Mouse (Mus musculus) lung, adult 2 months (tissue): ENCODE results near the gene Stx16. TPM values are rescaled to one million over a fixed set of nuclear protein-coding genes. Genes with fewer than 3 reads are reported as not detected.

Experiments
- DNase-seq: peaks from one replicate; pipeline ENCODE4 v3.0.0; 2022
- H3K4me1 ChIP-seq: fragments of 200-500 bp; 2 replicates; pipeline ENCODE4 v1.6.1; 2011; ENCODE audit warnings: low read length; ENCODE audit not compliant: control insufficient read depth, insufficient read depth
- H3K4me3 ChIP-seq: fragments of 200-500 bp; replicated peaks from 2 replicates; pipeline ENCODE3; 2011; ENCODE audit warnings: low read depth, mild to moderate bottlenecking, control low read depth, low read length; ENCODE audit errors: extremely low read depth
- CTCF ChIP-seq: fragments of 200-500 bp; IDR thresholded peaks from 2 replicates; pipeline ENCODE4 v1.5.1; 2011; ENCODE audit warnings: mild to moderate bottlenecking, low read length, control low read depth; ENCODE audit not compliant: insufficient read depth
- POLR2A ChIP-seq: fragments of 200-500 bp; IDR thresholded peaks from 2 replicates; pipeline ENCODE4 v1.6.1; 2011; ENCODE audit warnings: low read depth, mild to moderate bottlenecking, control low read depth, low read length, borderline replicate concordance; ENCODE audit errors: extremely low read depth
- WGBS: fragments of 180-500 bp; shearing (Covaris S2); methylation state at CpG from one replicate; pipeline ENCODE4 v1.1.7; 2018; 5-methylcytosine and 5-hydroxymethylcytosine counted together
- polyA plus RNA-seq: library from polyadenylated mRNA; depleted of rRNA; stranded (reverse); fragments of >200 nt; gene quantifications from 2 replicates; pipeline ENCODE4 v1.2.3, GENCODE M21; 2012

Gene Stx16
- polyA plus RNA-seq, 1 experiment: 43.1 TPM

DNA sequence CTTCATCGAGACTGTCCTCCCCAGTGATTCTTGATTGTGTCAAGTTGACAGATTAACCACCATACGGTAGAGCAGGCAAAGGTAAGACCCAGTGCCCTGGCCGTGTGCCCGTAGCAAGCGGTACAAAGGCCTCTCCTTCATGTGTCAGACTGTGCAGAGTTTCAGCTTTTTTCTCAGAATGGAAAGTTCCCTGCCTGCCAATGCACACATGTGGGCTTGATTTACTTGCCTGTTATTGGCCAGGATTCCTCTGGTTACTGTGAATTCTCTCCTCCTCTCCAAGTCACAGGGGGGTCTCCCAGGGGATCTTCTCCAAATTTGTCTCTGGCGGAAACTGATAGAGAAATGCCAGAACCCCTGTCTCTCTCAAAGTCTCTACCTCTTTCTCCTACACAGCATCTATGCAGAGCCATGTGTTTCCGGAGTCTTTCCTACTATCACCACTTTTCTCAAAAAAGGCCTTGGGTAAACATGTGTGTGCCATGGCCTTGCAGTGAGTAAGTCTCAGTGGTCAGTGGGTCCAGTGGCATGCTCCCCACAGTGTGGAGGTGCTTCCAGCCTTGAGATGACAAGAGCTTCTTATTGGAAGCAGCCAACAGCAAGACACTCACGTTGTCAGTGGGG lies 17.7 kb upstream of the Stx16 start:
- Histone ChIP-seq H3K4me3 (no peak overlapping the region), H3K4me1 (no peaks in the 10 kb centered on the region)
- 73% methylated on average over 8 of the region's 8 CpGs for WGBS
- no peak for DNase-seq
- TF ChIP-seq CTCF (no peak), POLR2A (no peak)

- TF ChIP-seq POLR2A: no peak
- no peak for TF ChIP-seq CTCF
- H3K4me3 ChIP-seq: no peak overlapping the region
- no peak for DNase-seq
- no peaks in the 10 kb centered on the region for H3K4me1 ChIP-seq
- WGBS: 89% methylated on average over 13 of the region's 13 CpGs
Measured at GRCm38 (mm10) chr2:174059591-174060385, 16.3 kb upstream of the Stx16 start.

GRCm38 (mm10) chr2:174061219-174061618 lies 14.9 kb upstream of the Stx16 start:
- TF ChIP-seq POLR2A (no peak), CTCF (no peak)
- WGBS: 24% methylated on average over 2 of the region's 2 CpGs
- Histone ChIP-seq H3K4me1 (no peaks in the 10 kb centered on the region), H3K4me3 (no peak overlapping the region)
- no peak for DNase-seq

DNA sequence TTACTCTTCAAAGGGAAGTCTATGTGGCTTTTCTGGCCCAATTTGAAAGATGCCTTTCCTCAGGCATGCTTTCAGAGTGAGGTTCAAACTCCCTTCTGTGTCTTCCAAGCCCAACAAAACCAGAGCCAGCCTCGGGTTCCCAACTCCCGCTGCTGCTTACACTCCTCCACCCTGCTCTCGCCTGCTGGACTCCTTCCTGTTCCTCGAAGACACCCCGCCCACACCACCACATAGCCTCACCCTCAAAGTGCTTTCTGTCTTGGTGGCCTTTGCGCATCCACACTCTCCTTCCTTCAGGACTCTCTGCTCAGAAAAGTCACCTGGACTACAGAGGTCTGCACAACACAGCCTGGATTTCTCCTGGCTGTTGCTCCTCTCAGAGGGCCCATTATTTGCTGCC lies 13.0 kb upstream of the Stx16 start:
- TF ChIP-seq CTCF: no peak
- no peak for TF ChIP-seq POLR2A
- no peak for DNase-seq
- no peak overlapping the region for H3K4me3 ChIP-seq

GRCm38 (mm10) chr2:174063527-174064211 lies 12.4 kb upstream of the Stx16 start:
- no peak for TF ChIP-seq POLR2A
- TF ChIP-seq CTCF: no peak
- H3K4me3 ChIP-seq: no peak overlapping the region
- H3K4me1 ChIP-seq: no peaks in the 10 kb centered on the region
- no peak for DNase-seq
- 41% methylated on average over 9 of the region's 9 CpGs for whole genome bisulfite sequencing

More for the DNA sequence above, 13.0 kb upstream of the Stx16 start:
- H3K4me1 ChIP-seq: no peaks in the 10 kb centered on the region
- WGBS: 51% methylated on average over 6 of the region's 6 CpGs

DNA sequence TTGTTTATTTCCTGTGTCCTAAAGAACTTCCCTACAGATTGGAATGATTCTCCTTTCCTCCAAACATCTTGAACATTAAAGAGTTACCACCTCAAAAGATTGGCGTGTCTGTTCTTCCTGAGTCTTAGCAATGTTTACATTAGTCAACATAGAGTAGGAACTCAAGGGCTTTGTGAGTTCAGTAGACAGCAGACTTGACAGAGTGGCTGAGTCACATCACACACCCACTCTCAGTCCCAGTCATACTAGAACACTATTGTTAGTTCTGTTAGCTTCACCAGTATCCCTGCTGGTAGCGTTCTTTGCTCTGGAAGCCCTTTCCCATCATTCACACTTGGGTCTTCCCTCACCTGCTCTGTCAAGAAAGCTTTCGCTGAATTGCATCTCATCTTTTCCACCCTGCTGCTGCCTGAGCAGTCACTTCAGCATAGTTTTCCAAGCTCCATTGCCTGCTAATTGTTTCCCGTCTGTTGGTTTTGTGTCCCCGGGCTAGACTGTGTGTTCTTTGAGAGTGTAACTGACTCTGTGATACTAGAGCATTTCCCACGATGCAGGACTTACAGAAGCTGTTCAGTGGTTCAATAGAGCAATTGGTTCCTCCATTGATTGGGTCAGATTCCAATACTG lies 8.2 kb upstream of the Stx16 start:
- Histone ChIP-seq H3K4me3 (no peak overlapping the region), H3K4me1 (no peaks in the 10 kb centered on the region)
- no peak for DNase-seq
- no peak for TF ChIP-seq CTCF
- no peak for TF ChIP-seq POLR2A
- WGBS: 67% methylated on average over 6 of the region's 6 CpGs

DNA sequence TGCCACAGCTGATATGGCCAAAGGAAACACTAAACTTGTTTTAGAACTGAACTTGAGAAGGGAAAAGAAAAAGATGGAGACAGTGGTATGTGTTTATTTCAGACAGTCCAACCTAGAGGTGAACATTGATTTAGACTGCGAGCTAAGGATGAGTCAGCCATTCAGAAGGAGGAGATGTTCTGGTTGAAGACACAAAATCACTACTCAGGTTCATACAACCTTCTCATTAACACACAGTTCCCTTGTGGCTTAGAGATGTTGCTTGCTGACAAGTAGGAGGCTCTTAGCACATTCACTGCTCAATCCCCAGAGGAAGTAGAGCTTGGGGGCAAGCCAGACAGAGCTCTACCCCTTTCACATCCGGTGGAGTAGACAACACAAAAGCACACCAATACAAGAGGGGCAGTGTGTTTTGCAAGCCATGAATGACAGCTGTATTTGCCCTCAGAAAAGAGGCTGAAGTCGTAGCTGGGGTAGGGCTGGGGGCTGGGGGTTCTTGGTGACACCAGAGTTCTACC lies 6.5 kb upstream of the Stx16 start:
- Histone ChIP-seq H3K4me1 (no peaks in the 10 kb centered on the region), H3K4me3 (no peak overlapping the region)
- no peak for TF ChIP-seq CTCF
- TF ChIP-seq POLR2A: no peak
- DNase-seq: no peak
- WGBS: 54% methylated on average over 3 of the region's 3 CpGs

DNA sequence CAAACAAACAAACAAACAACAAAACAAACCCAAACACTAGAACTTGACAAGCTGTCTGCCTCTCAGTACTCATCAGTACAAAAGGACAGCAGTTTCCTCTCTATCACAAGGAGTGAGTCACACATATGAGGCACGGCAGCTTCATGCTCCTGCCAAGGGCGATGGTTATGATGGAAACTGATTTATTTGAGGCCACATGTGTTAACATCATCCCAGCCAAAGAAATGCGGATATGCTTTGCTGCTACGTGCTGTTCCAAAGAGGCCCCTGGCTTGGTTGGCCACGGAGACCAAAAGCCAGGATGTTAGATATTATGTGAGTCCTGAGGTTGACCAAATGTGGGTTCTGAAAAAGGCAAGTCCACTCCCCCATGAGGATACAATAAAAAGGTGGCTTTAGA lies 4.7 kb upstream of the Stx16 start:
- Histone ChIP-seq H3K4me3 (no peak overlapping the region), H3K4me1 (peaks cover 7% of the 10 kb centered on the region)
- WGBS: 76% methylated on average over 5 of the region's 5 CpGs
- no peak for DNase-seq
- TF ChIP-seq CTCF (no peak), POLR2A (no peak)

DNA sequence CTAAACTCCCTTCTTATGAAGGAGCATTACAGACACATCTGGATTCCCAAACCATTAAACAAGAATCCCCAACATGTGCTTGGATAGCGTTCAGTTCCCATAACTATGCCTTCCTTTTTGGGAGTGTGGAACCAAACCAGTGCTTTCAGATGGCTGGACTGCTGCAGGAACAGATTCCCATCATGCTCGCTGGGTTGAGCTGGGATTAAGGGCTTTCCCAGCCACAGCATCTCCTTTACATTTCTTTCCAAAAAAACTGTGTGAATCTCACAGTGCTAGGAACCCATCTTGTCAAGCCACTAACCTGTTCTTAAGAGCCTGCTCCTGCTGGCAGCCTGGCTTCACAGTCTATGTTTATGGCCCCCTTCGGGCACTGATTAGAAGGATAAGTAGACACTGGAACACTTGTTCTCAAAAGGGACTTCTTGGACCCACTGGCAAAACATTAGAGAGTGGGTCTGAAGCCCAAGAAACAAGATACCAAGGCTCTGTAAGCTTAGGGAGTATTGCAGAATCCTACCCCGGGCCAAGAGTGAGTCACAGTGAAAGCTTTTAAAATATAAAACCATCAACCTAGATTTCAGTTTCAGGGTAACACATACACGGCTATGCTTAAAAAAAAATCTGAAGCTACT lies 2.8 kb upstream of the Stx16 start:
- TF ChIP-seq POLR2A (no peak), CTCF (no peak)
- Histone ChIP-seq H3K4me1 (peaks cover 11% of the 10 kb centered on the region), H3K4me3 (no peak overlapping the region)
- DNase-seq: no peak
- 67% methylated on average over 5 of the region's 5 CpGs for WGBS
